Mouse (Mus musculus): Measurements from ENCODE around the gene Lsm8. TPM values are rescaled to one million over a fixed set of nuclear protein-coding genes. Genes with fewer than 3 reads are reported as not detected.
A peak's percentile ranks its signal among the peaks of the same experiment; 100 is the strongest.
"Not testable (repeated sequence)": the region's sequence is repeated elsewhere in the genome, so short reads cannot be mapped to it uniquely, and the experiment has no call there.

The Lsm8 gene
- polyA plus RNA-seq (2015; fragmentation: Nextera tagmentation; extraction: Ambion mirVana), result 135 and 140 TPM in 2 replicates

DNA sequence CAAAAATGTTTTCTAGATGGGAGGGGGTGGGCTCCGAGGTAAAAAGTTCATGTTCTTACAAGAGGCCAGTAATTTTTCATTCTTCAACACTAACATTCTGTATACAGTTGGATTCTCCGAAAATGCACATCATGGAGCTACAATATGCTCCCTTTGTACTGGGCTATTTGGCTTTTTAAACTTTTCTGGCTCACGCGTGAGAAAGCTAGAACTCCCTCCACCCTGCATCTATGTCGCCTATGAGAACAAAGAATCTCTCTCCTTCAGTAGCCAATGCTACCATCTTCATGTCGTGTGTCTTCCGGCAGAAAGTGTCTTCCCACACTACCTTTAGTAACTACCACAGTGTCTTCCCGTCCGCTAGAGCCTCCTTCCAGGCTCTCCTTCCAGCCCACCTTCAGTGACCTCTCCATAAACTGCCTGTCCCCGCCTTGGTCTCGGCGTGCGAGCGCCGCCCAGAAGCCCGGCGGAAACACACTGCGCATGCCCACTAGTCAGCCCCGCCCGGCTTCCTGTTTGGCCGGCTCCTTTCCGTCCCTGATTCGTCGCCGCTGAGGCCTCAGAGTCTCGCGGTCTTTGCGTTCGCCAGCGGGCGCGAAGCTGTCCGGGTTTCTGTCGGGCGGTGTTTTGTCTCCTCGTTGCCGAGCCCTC is at the start of gene Lsm8:
Gene Lsm8 (plus strand): TSS at position 529 of the 651 bp plus-strand sequence.
- Histone ChIP-seq H3K27me3 (replicated peaks; ENCODE audit: control insufficient read depth, insufficient read depth, low read length) (no peaks in the 10 kb centered on the region), H3K36me3 (ENCODE audit: control insufficient read depth, insufficient read depth, low read length) (no peaks in the 10 kb centered on the region; the same call in 1 of the 2 replicates)

DNA sequence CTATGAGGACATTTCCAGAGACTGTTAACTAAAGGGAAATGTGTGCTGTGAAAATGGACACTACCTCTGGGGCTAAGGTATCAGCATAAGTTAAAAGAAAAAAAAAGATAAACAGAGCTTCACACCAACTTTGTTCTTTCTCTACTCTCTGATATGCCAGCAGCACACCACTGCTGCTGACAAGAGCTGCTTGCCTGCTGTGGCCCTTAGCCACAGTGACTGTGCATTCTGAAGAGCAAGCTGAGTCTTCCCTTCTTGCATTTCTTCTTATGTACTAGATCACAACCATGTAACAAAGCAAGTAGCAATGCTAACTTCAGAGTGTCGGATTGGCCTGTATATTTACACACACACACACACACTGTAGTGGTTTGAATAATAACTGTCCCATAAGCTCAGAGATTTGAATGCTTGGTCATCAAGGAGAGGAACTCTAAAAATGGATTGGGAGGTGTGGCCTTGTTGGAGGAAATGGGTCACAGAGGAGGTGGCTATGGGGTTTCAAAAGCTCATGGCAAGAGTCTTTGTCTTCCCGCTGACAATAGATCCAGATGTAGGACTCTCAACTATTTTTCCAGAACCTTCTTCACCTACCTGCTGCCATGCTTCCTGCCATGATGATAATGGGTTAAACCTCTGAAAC is 47.4 kb upstream of the Lsm8 start:
- Histone ChIP-seq H3K4me3 (ENCODE audit: low read length) (no peak overlapping the region), H3K27me3 (replicated peaks; ENCODE audit: control insufficient read depth, insufficient read depth, low read length) (no peaks in the 10 kb centered on the region), H3K36me3 (ENCODE audit: control insufficient read depth, insufficient read depth, low read length) (no peaks in the 10 kb centered on the region), H3K4me1 (ENCODE audit: control insufficient read depth, insufficient read depth, low read length) (no peaks in the 10 kb centered on the region), H3K27ac (ENCODE audit: low read length) (no peak overlapping the region), H3K9me3 (ENCODE audit: control insufficient read depth, low read length) (no peaks in the 10 kb centered on the region), H3K4me2 (ENCODE audit: low read depth, low read length) (no peak overlapping the region), H3K9ac (ENCODE audit: low read depth, low read length) (no peak overlapping the region)
- 88% methylated on average over 2 of the region's 2 CpGs for WGBS
- no peak for ATAC-seq

More for the DNA sequence above, at the start of gene Lsm8:
- H3K4me1 ChIP-seq (ENCODE audit: control insufficient read depth, insufficient read depth, low read length), result peaks cover 6% of the 10 kb centered on the region; the same call in 1 of the 2 replicates
- WGBS, result 2% methylated on average over 37 of the region's 37 CpGs
- H3K9ac ChIP-seq (ENCODE audit: low read depth, low read length), result peak within 1 kb of the TSS; percentile 97
- no peaks in the 10 kb centered on the region for H3K9me3 ChIP-seq (ENCODE audit: control insufficient read depth, low read length)
- ATAC-seq, result peak; percentile 100
- peak within 1 kb of the TSS; percentile 91 for H3K27ac ChIP-seq (ENCODE audit: low read length)
- peak within 1 kb of the TSS; percentile 89 for H3K4me3 ChIP-seq (ENCODE audit: low read length)
- H3K4me2 ChIP-seq (ENCODE audit: low read depth, low read length), result peak within 1 kb of the TSS; percentile 62

DNA sequence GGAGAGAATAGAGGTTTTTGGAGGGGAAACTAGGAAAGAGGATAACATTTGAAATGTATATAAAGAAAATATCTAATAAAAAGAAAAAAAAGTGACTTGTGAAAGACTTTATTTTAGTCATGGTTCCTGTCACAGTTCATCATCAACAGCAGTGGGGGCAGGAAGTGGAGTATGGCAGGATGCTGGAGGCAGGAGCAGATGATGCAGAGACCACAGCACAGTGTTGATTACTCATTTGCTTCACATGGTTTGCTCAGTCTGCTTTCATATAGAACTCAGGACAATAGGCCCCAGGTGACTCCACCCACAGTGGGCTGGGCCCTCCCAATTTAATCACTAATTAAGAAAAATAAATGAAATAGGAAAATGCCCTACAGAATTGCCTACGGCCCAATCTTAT is 35.8 kb upstream of the Lsm8 start:
- Histone ChIP-seq H3K27me3 (replicated peaks; ENCODE audit: control insufficient read depth, insufficient read depth, low read length) (no peaks in the 10 kb centered on the region), H3K27ac (ENCODE audit: low read length) (no peak overlapping the region), H3K36me3 (ENCODE audit: control insufficient read depth, insufficient read depth, low read length) (no peaks in the 10 kb centered on the region), H3K4me3 (ENCODE audit: low read length) (no peak overlapping the region), H3K9ac (ENCODE audit: low read depth, low read length) (no peak overlapping the region), H3K4me1 (ENCODE audit: control insufficient read depth, insufficient read depth, low read length) (no peaks in the 10 kb centered on the region), H3K9me3 (ENCODE audit: control insufficient read depth, low read length) (no peaks in the 10 kb centered on the region), H3K4me2 (ENCODE audit: low read depth, low read length) (no peak overlapping the region)
- 79% methylated on average over 1 of the region's 1 CpGs for WGBS
- no peak for ATAC-seq

DNA sequence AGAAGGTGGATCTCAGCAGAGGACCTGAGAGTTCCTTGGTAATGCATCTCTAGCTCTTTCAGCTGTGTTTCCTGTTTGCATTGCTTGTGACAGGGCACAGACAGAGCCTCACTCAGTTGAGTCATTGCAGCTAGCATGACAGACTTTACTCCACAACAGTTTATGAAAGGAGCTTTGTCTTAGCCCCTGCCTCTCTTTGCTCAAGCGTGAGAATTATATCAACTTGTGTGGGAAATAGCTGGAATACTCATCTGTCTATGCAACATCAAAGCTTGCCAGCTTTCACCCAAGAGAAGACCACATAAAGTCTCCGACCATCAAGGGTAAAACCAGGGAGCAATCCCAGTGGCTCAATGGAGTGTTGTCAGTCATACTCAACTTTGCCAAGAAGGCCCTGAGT is 32.8 kb upstream of the Lsm8 start:
- H3K9ac ChIP-seq (ENCODE audit: low read depth, low read length), result no peak overlapping the region
- no peaks in the 10 kb centered on the region for H3K4me1 ChIP-seq (ENCODE audit: control insufficient read depth, insufficient read depth, low read length)
- no peaks in the 10 kb centered on the region for H3K36me3 ChIP-seq (ENCODE audit: control insufficient read depth, insufficient read depth, low read length)
- H3K27ac ChIP-seq (ENCODE audit: low read length), result no peak overlapping the region
- no peak overlapping the region for H3K4me2 ChIP-seq (ENCODE audit: low read depth, low read length)
- no peak overlapping the region for H3K4me3 ChIP-seq (ENCODE audit: low read length)
- H3K27me3 ChIP-seq (replicated peaks; ENCODE audit: control insufficient read depth, insufficient read depth, low read length), result no peaks in the 10 kb centered on the region
- WGBS, result 79% methylated on average over 2 of the region's 2 CpGs
- H3K9me3 ChIP-seq (ENCODE audit: control insufficient read depth, low read length), result no peaks in the 10 kb centered on the region
- ATAC-seq, result no peak

DNA sequence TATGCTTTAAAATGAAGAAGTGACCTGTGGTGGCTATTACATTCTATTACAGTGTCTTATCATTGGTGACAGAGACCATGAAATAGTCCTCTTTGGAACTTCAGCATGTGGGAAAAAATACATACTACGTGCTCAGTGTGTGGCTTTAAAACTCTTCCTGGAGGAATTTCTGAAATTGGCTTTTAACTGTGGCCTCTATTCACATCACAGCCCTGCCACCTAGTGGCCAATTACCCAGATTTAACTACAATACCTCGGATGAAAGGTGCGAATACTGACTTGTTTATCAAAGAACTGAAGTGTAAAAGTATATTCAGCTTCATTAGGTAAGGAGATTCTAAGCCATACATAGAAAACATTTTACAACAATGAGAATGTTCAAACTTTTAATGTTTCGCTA is 29.0 kb upstream of the Lsm8 start:
- H3K4me1 ChIP-seq (ENCODE audit: control insufficient read depth, insufficient read depth, low read length), result peaks cover 2% of the 10 kb centered on the region; the same call in 1 of the 2 replicates
- H3K27me3 ChIP-seq (replicated peaks; ENCODE audit: control insufficient read depth, insufficient read depth, low read length), result no peaks in the 10 kb centered on the region
- no peaks in the 10 kb centered on the region for H3K36me3 ChIP-seq (ENCODE audit: control insufficient read depth, insufficient read depth, low read length)
- H3K4me2 ChIP-seq (ENCODE audit: low read depth, low read length), result no peak overlapping the region
- H3K27ac ChIP-seq (ENCODE audit: low read length), result no peak overlapping the region
- H3K4me3 ChIP-seq (ENCODE audit: low read length), result no peak overlapping the region
- ATAC-seq, result no peak
- H3K9me3 ChIP-seq (ENCODE audit: control insufficient read depth, low read length), result no peaks in the 10 kb centered on the region
- 16% methylated on average over 4 of the region's 4 CpGs for WGBS
- H3K9ac ChIP-seq (ENCODE audit: low read depth, low read length), result no peak overlapping the region

DNA sequence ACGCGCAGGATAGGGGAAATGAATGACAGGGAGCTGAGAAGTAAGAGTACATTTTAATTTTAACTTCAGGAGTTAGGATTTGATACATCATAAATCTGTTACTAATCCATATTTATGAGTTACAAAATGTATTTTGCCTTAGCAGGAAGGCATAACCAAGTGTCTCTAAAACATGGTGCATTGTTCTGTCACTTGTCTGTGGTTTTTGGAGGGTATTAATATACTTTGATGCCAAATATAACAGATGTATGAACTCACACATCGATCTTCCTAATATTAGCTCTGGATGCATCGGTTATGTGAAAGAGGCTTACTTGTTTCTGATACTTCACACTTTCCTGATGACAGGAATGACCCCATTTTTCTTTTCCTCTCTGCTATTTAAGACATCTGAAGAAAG is 28.1 kb upstream of the Lsm8 start:
- Histone ChIP-seq H3K4me2 (ENCODE audit: low read depth, low read length) (no peak overlapping the region), H3K27ac (ENCODE audit: low read length) (no peak overlapping the region), H3K27me3 (replicated peaks; ENCODE audit: control insufficient read depth, insufficient read depth, low read length) (no peaks in the 10 kb centered on the region), H3K9me3 (ENCODE audit: control insufficient read depth, low read length) (no peaks in the 10 kb centered on the region), H3K4me3 (ENCODE audit: low read length) (no peak overlapping the region), H3K9ac (ENCODE audit: low read depth, low read length) (no peak overlapping the region), H3K4me1 (ENCODE audit: control insufficient read depth, insufficient read depth, low read length) (peaks cover 2% of the 10 kb centered on the region; the same call in 1 of the 2 replicates), H3K36me3 (ENCODE audit: control insufficient read depth, insufficient read depth, low read length) (no peaks in the 10 kb centered on the region)
- WGBS, result 78% methylated on average over 4 of the region's 4 CpGs
- no peak for ATAC-seq

DNA sequence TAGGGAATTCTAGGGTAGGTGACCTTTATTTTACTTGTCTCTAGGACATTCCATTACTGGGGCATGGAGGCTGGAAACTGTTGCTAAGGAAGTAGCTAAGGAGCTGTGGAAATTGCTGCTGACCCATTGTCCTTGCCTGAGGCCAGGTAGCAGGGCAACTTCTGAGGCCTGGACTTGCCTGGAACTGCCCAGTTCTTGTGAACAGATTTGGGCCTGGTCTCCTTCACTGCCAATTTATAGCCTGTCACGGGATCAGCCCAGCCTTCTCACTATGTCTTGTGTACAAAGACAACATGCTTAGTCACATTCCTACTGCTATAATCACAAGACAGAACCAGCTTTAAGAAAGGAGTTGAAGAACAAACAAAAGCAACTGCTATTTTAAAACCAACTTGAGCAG is 25.6 kb upstream of the Lsm8 start:
- Histone ChIP-seq H3K27ac (ENCODE audit: low read length) (no peak overlapping the region), H3K9ac (ENCODE audit: low read depth, low read length) (no peak overlapping the region), H3K4me1 (ENCODE audit: control insufficient read depth, insufficient read depth, low read length) (peaks cover 2% of the 10 kb centered on the region; the same call in 1 of the 2 replicates), H3K27me3 (replicated peaks; ENCODE audit: control insufficient read depth, insufficient read depth, low read length) (no peaks in the 10 kb centered on the region), H3K36me3 (ENCODE audit: control insufficient read depth, insufficient read depth, low read length) (no peaks in the 10 kb centered on the region), H3K4me2 (ENCODE audit: low read depth, low read length) (no peak overlapping the region), H3K9me3 (ENCODE audit: control insufficient read depth, low read length) (no peaks in the 10 kb centered on the region), H3K4me3 (ENCODE audit: low read length) (no peak overlapping the region)
- 31% methylated on average over 1 of the region's 1 CpGs for WGBS
- ATAC-seq, result peak; percentile 66; the same call in 1 of the 2 replicates

DNA sequence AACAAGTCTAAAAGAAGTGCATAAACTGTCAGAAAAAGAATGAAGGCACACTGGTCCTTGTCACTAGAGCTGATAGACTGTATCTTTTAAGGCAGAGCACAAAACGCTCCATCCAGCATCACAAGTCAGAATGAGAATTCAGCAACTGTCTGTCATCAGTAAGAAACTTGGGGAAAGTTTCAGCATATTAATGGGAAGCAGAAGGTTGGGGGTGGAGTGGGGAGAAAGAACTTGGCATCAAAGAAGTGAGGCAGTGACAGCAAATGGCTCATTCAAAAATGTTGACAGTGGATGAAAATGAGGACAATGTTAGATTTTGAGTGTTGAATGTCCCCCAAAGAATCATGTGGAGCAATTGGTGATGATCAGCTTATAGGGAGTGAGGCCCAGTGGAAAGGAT is 15.4 kb upstream of the Lsm8 start:
- H3K27ac ChIP-seq (ENCODE audit: low read length), result no peak overlapping the region
- no peaks in the 10 kb centered on the region for H3K9me3 ChIP-seq (ENCODE audit: control insufficient read depth, low read length)
- H3K27me3 ChIP-seq (replicated peaks; ENCODE audit: control insufficient read depth, insufficient read depth, low read length), result no peaks in the 10 kb centered on the region
- H3K4me3 ChIP-seq (ENCODE audit: low read length), result no peak overlapping the region
- H3K36me3 ChIP-seq (ENCODE audit: control insufficient read depth, insufficient read depth, low read length), result no peaks in the 10 kb centered on the region
- WGBS, result 69% methylated on average over 1 of the region's 1 CpGs
- H3K4me1 ChIP-seq (ENCODE audit: control insufficient read depth, insufficient read depth, low read length), result no peaks in the 10 kb centered on the region
- no peak for ATAC-seq
- no peak overlapping the region for H3K4me2 ChIP-seq (ENCODE audit: low read depth, low read length)
- no peak overlapping the region for H3K9ac ChIP-seq (ENCODE audit: low read depth, low read length)

DNA sequence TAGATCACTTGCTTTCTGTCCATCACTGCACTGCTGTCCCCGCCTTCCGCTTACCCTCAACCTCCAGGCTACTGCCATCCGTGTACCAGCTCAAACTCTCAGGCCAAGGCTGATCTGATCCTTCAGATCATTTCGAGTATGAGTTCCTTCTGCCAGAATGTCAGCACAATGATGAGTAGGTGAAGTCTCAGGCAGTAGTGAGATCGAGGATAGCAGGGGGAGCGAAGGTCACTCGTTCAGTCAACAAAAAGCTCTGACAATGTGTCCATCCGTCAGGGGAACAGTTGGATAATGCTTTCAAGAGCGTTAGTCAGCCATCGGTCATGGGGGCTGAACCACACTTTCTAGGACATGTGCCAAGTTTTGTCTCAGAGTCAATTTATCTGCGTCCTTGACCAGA is 3.9 kb upstream of the Lsm8 start:
- not testable (repeated sequence) for H3K9me3 ChIP-seq (ENCODE audit: control insufficient read depth, low read length); H3K36me3 ChIP-seq (ENCODE audit: control insufficient read depth, insufficient read depth, low read length); H3K4me1 ChIP-seq (ENCODE audit: control insufficient read depth, insufficient read depth, low read length); H3K27me3 ChIP-seq (replicated peaks; ENCODE audit: control insufficient read depth, insufficient read depth, low read length); ATAC-seq; H3K9ac ChIP-seq (ENCODE audit: low read depth, low read length); H3K4me2 ChIP-seq (ENCODE audit: low read depth, low read length); H3K4me3 ChIP-seq (ENCODE audit: low read length); H3K27ac ChIP-seq (ENCODE audit: low read length)
- WGBS, result no CpG with 5 or more reads among the region's 11 CpGs
